Mouse (Mus musculus): ENCODE measurements at regions not wholly inside any gene's neighbourhood (a gene's known extent, or its start where the extent isn't known, plus 50 kb on each side); places are given as distances from the start of the nearest gene placed in this dataset.

GRCm38 (mm10) chr11:40561400-40561799 lies 133.6 kb downstream of the Mat2b start:
- no peak for TF ChIP-seq CTCF (conservative IDR thresholded peaks at IDR 0.05; ENCODE audit: insufficient read depth, insufficient read length, low read depth, low read length)
- TF ChIP-seq POLR2A (IDR thresholded peaks at IDR 0.05; ENCODE audit: low read depth, low read length): no peak
